Mouse (Mus musculus): ENCODE measurements at regions not wholly inside any gene's neighbourhood (a gene's known extent, or its start where the extent isn't known, plus 50 kb on each side); places are given as distances from the start of the nearest gene placed in this dataset.
A peak's percentile ranks its signal among the peaks of the same experiment; 100 is the strongest.

- Histone ChIP-seq H3K4me1 (ENCODE audit: control insufficient read depth, insufficient read depth, low read length) (peaks cover 5% of the 10 kb centered on the region), H3K4me3 (ENCODE audit: low read depth, low read length) (no peak overlapping the region), H3K36me3 (ENCODE audit: control insufficient read depth, insufficient read depth, low read length, poor library complexity, severe bottlenecking) (no peaks in the 10 kb centered on the region), H3K27ac (ENCODE audit: insufficient read depth, low read length) (no peak overlapping the region), H3K9me3 (replicated peaks; ENCODE audit: control insufficient read depth, insufficient read depth, low read length, poor library complexity, severe bottlenecking) (no peaks in the 10 kb centered on the region), H3K9ac (ENCODE audit: low read depth, poor library complexity, severe bottlenecking) (no peak overlapping the region), H3K27me3 (ENCODE audit: control insufficient read depth, insufficient read depth, low read length, poor library complexity, severe bottlenecking) (no peaks in the 10 kb centered on the region)
- TF ChIP-seq CTCF (IDR thresholded peaks at IDR 0.05; ENCODE audit: low read depth, low read length) (no peak), POLR2A (IDR thresholded peaks at IDR 0.05; ENCODE audit: insufficient read depth, low read length) (no peak), EP300 (IDR thresholded peaks at IDR 0.05; ENCODE audit: insufficient read depth, low read depth, low read length) (no peak)
Measured at GRCm38 (mm10) chr17:29430401-29430800, 60.2 kb upstream of the Pim1 start.

- H3K27ac ChIP-seq (ENCODE audit: insufficient read depth, low read length): no peak overlapping the region
- no peaks in the 10 kb centered on the region for H3K27me3 ChIP-seq (ENCODE audit: control insufficient read depth, insufficient read depth, low read length, poor library complexity, severe bottlenecking)
- no peak overlapping the region for H3K9ac ChIP-seq (ENCODE audit: low read depth, poor library complexity, severe bottlenecking)
- H3K4me1 ChIP-seq (ENCODE audit: control insufficient read depth, insufficient read depth, low read length): peaks cover 5% of the 10 kb centered on the region
- H3K36me3 ChIP-seq (ENCODE audit: control insufficient read depth, insufficient read depth, low read length, poor library complexity, severe bottlenecking): no peaks in the 10 kb centered on the region
- no peaks in the 10 kb centered on the region for H3K9me3 ChIP-seq (replicated peaks; ENCODE audit: control insufficient read depth, insufficient read depth, low read length, poor library complexity, severe bottlenecking)
- TF ChIP-seq POLR2A (IDR thresholded peaks at IDR 0.05; ENCODE audit: insufficient read depth, low read length): no peak
- TF ChIP-seq EP300 (IDR thresholded peaks at IDR 0.05; ENCODE audit: insufficient read depth, low read depth, low read length): no peak
- TF ChIP-seq CTCF (IDR thresholded peaks at IDR 0.05; ENCODE audit: low read depth, low read length): peak; percentile 18
- no peak overlapping the region for H3K4me3 ChIP-seq (ENCODE audit: low read depth, low read length)
Measured at GRCm38 (mm10) chr17:29430806-29431205, 59.7 kb upstream of the Pim1 start.

- Histone ChIP-seq H3K27me3 (ENCODE audit: control insufficient read depth, insufficient read depth, low read length, poor library complexity, severe bottlenecking) (no peaks in the 10 kb centered on the region), H3K9me3 (replicated peaks; ENCODE audit: control insufficient read depth, insufficient read depth, low read length, poor library complexity, severe bottlenecking) (no peaks in the 10 kb centered on the region), H3K27ac (ENCODE audit: insufficient read depth, low read length) (no peak overlapping the region), H3K9ac (ENCODE audit: low read depth, poor library complexity, severe bottlenecking) (no peak overlapping the region), H3K4me3 (ENCODE audit: low read depth, low read length) (no peak overlapping the region), H3K36me3 (ENCODE audit: control insufficient read depth, insufficient read depth, low read length, poor library complexity, severe bottlenecking) (no peaks in the 10 kb centered on the region), H3K4me1 (ENCODE audit: control insufficient read depth, insufficient read depth, low read length) (peaks cover 5% of the 10 kb centered on the region)
- TF ChIP-seq POLR2A (IDR thresholded peaks at IDR 0.05; ENCODE audit: insufficient read depth, low read length): no peak
- no peak for TF ChIP-seq EP300 (IDR thresholded peaks at IDR 0.05; ENCODE audit: insufficient read depth, low read depth, low read length)
- TF ChIP-seq CTCF (IDR thresholded peaks at IDR 0.05; ENCODE audit: low read depth, low read length): no peak
Measured at GRCm38 (mm10) chr17:29431553-29432297, 58.8 kb upstream of the Pim1 start.

- no peak for TF ChIP-seq EP300 (IDR thresholded peaks at IDR 0.05; ENCODE audit: insufficient read depth, low read depth, low read length)
- no peak for TF ChIP-seq POLR2A (IDR thresholded peaks at IDR 0.05; ENCODE audit: insufficient read depth, low read length)
- TF ChIP-seq CTCF (IDR thresholded peaks at IDR 0.05; ENCODE audit: low read depth, low read length): no peak
- H3K9me3 ChIP-seq (replicated peaks; ENCODE audit: control insufficient read depth, insufficient read depth, low read length, poor library complexity, severe bottlenecking): no peaks in the 10 kb centered on the region
- no peaks in the 10 kb centered on the region for H3K27me3 ChIP-seq (ENCODE audit: control insufficient read depth, insufficient read depth, low read length, poor library complexity, severe bottlenecking)
- no peak overlapping the region for H3K27ac ChIP-seq (ENCODE audit: insufficient read depth, low read length)
- peaks cover 5% of the 10 kb centered on the region for H3K4me1 ChIP-seq (ENCODE audit: control insufficient read depth, insufficient read depth, low read length)
- H3K4me3 ChIP-seq (ENCODE audit: low read depth, low read length): no peak overlapping the region
- H3K9ac ChIP-seq (ENCODE audit: low read depth, poor library complexity, severe bottlenecking): no peak overlapping the region
- no peaks in the 10 kb centered on the region for H3K36me3 ChIP-seq (ENCODE audit: control insufficient read depth, insufficient read depth, low read length, poor library complexity, severe bottlenecking)
Measured at GRCm38 (mm10) chr17:29432666-29433065, 57.9 kb upstream of the Pim1 start.

GRCm38 (mm10) chr17:29433370-29433769 is 57.2 kb upstream of the Pim1 start:
- Histone ChIP-seq H3K9me3 (replicated peaks; ENCODE audit: control insufficient read depth, insufficient read depth, low read length, poor library complexity, severe bottlenecking) (no peaks in the 10 kb centered on the region), H3K4me3 (ENCODE audit: low read depth, low read length) (no peak overlapping the region), H3K36me3 (ENCODE audit: control insufficient read depth, insufficient read depth, low read length, poor library complexity, severe bottlenecking) (no peaks in the 10 kb centered on the region), H3K9ac (ENCODE audit: low read depth, poor library complexity, severe bottlenecking) (no peak overlapping the region), H3K27me3 (ENCODE audit: control insufficient read depth, insufficient read depth, low read length, poor library complexity, severe bottlenecking) (no peaks in the 10 kb centered on the region), H3K4me1 (ENCODE audit: control insufficient read depth, insufficient read depth, low read length) (peaks cover 2% of the 10 kb centered on the region), H3K27ac (ENCODE audit: insufficient read depth, low read length) (no peak overlapping the region)
- TF ChIP-seq EP300 (IDR thresholded peaks at IDR 0.05; ENCODE audit: insufficient read depth, low read depth, low read length) (no peak), POLR2A (IDR thresholded peaks at IDR 0.05; ENCODE audit: insufficient read depth, low read length) (no peak), CTCF (IDR thresholded peaks at IDR 0.05; ENCODE audit: low read depth, low read length) (no peak)

- no peak overlapping the region for H3K9ac ChIP-seq (ENCODE audit: low read depth, poor library complexity, severe bottlenecking)
- no peak overlapping the region for H3K27ac ChIP-seq (ENCODE audit: insufficient read depth, low read length)
- H3K27me3 ChIP-seq (ENCODE audit: control insufficient read depth, insufficient read depth, low read length, poor library complexity, severe bottlenecking): no peaks in the 10 kb centered on the region
- no peaks in the 10 kb centered on the region for H3K9me3 ChIP-seq (replicated peaks; ENCODE audit: control insufficient read depth, insufficient read depth, low read length, poor library complexity, severe bottlenecking)
- TF ChIP-seq CTCF (IDR thresholded peaks at IDR 0.05; ENCODE audit: low read depth, low read length): no peak
- TF ChIP-seq EP300 (IDR thresholded peaks at IDR 0.05; ENCODE audit: insufficient read depth, low read depth, low read length): no peak
- TF ChIP-seq POLR2A (IDR thresholded peaks at IDR 0.05; ENCODE audit: insufficient read depth, low read length): no peak
- no peak overlapping the region for H3K4me3 ChIP-seq (ENCODE audit: low read depth, low read length)
- peaks cover 2% of the 10 kb centered on the region for H3K4me1 ChIP-seq (ENCODE audit: control insufficient read depth, insufficient read depth, low read length)
- H3K36me3 ChIP-seq (ENCODE audit: control insufficient read depth, insufficient read depth, low read length, poor library complexity, severe bottlenecking): no peaks in the 10 kb centered on the region
Measured at GRCm38 (mm10) chr17:29434074-29434944, 56.2 kb upstream of the Pim1 start.
